Mouse (Mus musculus) liver, adult (tissue): ENCODE measurements around the gene Ucma.
A peak's percentile ranks its signal among the peaks of the same experiment; 100 is the strongest.

Experiments used
- GATA4 ChIP-seq: IDR thresholded peaks from 2 replicates; pipeline ENCODE4 v1.6.1; 2014; ENCODE audit warnings: mild to moderate bottlenecking, low read length; ENCODE audit not compliant: insufficient replicate concordance

Ucma gene

GRCm38 (mm10) chr2:4975807-4976206, at the start of gene Ucma:
Gene Ucma (plus strand): TSS chr2:4976122.
- no peak for TF ChIP-seq GATA4

DNA sequence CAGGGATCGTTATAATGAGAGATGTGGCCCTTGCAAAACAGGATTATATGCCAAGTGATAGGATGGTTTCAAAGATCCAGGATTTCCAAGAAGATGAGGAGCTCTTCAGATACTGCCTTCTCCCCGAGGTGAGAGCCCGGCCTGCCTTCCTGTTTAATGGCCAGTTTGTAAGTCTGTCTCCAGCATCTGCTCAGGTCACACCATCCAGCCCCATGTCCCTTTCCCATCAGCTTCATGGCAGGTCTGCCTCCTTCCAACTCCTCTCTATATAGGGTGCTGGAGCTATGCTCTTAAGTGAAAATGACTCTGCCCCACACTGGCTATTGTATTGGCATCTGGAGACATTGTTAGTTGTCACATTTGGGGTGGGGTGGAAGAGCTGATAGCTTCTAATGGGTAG, 48.5 kb upstream of the Ucma start:
- no peak for TF ChIP-seq GATA4

DNA sequence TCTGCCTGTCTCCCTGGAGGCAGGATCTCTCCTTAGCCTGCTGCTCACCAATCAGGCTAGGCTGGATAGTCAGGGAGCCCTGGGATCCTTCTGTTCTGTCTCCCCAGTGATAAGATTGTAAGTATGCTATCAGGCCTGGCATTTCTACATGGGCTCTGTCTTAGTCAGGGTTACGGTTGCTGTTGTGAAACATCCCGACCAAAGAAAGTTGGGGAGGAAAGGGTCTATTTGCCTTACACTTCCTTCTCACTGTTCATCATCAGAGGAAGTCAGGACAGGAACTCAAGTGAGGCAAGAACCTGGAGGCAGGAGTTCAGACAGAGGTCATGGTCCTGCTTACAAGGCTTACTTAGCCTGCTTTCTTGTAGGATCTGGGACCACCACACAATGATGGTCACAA, 46.7 kb upstream of the Ucma start:
- TF ChIP-seq GATA4: no peak

DNA sequence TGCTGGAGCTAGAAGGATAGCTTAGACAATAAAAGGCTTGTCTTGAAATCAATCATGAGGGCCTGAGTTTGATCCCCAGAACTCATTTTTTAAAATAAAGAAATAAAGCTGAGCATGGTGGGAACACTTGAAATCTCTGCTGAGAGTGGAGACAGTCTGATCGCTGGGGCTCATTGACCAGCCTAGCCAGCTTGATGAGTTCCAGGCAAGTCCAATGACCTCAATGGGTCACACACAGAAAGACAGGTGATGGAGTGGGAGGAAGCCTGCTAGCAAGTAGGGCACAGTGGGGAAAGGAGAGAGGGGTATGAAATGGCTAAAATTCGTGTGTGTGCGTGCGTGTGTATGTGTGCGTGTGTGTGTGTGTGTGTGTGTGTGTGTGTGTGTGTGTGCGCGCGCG, 41.4 kb upstream of the Ucma start:
- no peak for TF ChIP-seq GATA4

GRCm38 (mm10) chr2:4937931-4938330, 38.0 kb upstream of the Ucma start:
- 0 out of 2 replicates have a peak, but pooled peaks have one; percentile 43 for TF ChIP-seq GATA4

DNA sequence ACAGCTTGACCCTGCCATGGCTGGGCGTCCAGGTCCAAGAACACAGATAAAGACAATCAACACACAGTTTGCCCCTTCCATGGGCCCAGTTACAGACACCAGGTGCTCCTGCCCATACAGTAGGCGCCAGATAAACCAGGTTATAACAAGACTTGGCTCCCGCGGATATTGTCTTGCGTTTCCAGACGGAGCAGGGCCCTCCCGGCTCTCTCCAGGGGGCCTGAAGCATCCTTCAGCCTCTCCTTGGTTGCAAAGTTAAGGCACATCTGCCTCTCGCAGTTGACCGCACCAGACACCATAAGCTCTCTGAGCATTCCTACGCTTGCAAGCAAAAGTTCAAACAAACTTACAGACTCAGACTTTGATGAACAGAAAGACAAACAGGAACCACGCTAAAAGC, 35.1 kb upstream of the Ucma start:
- TF ChIP-seq GATA4: no peak

GRCm38 (mm10) chr2:4950986-4951385, 24.9 kb upstream of the Ucma start:
- TF ChIP-seq GATA4: no peak

DNA sequence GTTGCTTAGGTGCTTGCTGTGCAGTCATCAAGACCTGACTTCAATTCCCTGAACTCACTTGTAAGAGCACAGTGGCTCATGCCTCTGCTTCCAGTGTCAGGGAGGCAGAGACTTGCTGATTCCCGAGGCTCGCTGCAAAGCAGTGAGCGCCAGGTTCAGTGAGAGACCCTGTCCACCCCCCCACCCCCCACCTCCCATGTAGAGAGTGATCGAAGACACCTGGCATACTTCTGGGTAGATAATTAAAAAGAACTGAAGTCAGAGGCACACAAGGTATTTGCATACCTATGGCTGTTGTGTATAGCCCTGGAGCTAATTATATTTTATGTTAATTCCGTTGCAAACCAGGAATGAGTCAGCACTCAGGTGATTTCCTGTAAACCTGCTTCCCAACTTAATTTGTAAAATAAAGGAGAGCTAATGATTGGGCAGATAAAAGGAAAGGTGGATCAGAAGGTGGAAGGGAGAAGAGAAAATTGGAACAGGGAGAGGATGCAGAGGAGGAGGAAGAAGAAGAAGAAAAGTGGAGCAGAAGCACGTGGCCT, 21.6 kb upstream of the Ucma start:
- TF ChIP-seq GATA4: no peak

DNA sequence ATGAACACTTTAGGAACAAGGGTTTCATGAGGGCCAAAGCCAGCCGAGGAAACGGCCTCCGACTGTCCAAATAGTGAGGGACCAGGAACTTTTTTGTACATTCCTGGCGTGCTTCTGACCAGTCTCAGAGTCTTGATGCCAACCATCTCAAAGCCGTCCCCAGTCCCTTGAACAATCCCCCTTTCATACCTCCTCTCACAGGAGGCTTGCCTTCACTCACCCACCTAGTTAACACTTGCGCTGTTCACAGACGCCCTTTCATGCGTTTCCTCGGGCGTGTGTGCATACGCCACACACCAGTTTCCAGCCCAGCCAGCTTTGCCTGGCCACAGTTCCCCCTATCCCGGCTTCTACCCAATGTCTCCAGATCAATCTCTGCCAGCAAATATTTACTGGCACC, 17.9 kb upstream of the Ucma start:
- TF ChIP-seq GATA4: no peak

DNA sequence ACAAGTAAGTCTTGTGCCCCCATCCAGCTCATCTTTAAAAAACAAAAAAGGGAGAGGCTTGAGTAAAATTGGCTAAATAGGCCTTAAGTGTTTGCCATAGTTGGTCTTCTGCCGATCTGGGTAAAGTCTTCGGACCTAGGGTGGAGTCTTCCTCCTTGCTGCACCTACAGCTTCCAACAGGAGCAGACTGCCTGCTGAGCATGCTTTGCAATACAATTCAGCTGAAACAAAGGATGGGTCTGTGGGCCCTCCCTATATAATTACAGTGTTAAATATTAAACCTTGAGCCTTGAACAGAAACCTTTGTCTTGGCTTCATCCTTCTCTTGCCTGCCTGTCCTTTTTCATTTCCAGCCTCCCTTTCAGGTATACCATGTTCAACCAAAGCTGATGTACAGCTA, 8.1 kb upstream of the Ucma start:
- TF ChIP-seq GATA4: no peak

GRCm38 (mm10) chr2:4969083-4969482, 6.8 kb upstream of the Ucma start:
- TF ChIP-seq GATA4: no peak

DNA sequence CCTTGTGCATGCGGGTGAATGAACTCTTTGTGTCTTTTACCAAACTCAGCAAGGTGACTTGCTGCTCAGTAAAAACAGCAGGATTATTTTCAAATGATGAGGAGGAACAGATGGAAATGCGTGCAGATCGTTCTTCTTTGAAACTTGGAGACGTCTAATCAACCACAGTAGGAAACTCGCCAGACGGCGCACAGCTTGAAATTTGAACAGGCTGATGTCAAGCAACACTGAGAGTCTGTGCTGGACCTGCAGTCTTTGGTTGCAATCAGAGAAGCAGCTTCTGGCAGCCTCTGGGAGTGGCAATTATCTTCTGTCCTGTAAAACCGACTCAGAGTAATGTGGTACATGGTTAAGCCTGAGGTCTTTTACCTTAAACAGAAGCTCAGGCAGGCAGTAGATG, 2.2 kb downstream of the Ucma start:
- no peak for TF ChIP-seq GATA4

- no peak for TF ChIP-seq GATA4
These were observed 8.1 kb downstream of the Ucma start for GRCm38 (mm10) chr2:4983987-4984386.

- no peak for TF ChIP-seq GATA4
These were observed 9.1 kb downstream of the Ucma start for GRCm38 (mm10) chr2:4985000-4985399.

DNA sequence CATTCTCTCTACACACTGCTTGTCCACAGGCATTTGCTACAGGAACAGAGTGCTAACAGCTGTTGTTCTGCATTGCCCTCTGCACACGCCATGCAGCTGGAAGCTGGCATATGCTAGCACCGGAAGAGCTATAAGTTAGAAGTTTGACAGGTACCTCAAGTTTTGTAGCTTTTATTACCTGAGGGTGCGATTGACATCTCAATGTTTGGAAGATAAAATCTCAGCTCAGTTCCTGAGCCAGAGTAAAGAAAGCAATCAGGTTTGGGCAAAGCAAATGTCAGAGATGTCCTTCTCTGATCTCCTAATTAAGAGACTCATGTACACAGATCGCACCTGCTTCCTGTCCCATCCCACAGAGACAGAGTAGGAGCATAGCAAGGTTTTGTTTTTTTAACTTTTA, 10.9 kb downstream of the Ucma start:
- no peak for TF ChIP-seq GATA4

GRCm38 (mm10) chr2:4987388-4988180, 11.7 kb downstream of the Ucma start:
- no peak for TF ChIP-seq GATA4
